Mouse (Mus musculus): ENCODE results near the gene Cyp2w1. TPM values are rescaled to one million over a fixed set of nuclear protein-coding genes. Genes with fewer than 3 reads are reported as not detected.
A peak's percentile ranks its signal among the peaks of the same experiment; 100 is the strongest.

The Cyp2w1 gene
- total and polyA plus RNA-seq, 2 experiments from 2014 or later, result not detected

DNA sequence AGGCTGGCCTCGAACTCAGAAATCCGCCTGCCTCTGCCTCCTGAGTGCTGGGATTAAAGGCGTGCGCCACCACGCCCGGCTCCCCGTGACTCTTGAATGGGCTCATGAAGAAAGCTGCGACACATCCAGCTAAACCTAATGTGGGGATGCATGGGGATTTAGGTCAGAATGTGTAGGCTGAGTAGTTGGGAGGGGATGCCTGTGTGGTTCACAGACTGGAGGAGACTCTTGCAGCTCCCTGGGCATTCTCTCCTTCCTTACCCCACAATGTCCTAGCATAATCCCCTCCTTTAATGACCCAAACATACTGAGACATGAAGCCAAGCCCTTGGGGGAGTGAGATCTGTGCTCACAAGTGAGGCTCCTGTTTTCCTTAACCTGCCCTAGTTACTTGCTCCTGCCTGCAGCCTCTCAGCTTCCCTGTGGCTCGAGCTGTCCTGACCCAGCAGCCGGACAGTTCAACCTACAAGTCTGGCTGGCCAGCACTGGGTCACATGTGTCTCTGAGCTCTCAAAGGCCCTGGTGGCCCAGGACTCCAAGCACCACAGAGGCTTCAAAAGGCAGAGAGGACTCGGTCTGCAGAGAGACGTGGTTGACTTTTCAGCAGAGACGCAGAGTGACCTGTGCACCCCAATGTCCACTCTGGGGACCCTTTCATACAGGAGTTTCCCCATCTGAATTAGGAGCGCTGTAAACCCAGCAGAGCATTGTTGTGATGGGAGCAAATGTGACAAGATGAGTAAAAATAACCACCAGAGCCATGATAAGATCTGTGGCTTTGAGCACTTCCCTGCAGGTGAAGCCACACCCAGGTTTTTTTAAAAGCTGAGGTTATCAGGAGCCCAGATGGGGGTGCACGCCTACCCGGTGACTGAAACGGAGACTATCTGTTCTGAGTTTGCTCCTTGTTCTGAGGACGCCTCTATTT, 29.4 kb downstream of the Cyp2w1 start:
- Histone ChIP-seq H3K27ac (peak overlapping the region; percentile 75), H3K4me1 (ENCODE audit: insufficient read depth, low read length) (peaks cover 26% of the 10 kb centered on the region)
- no peak for DNase-seq (ENCODE audit: low spot score)

DNA sequence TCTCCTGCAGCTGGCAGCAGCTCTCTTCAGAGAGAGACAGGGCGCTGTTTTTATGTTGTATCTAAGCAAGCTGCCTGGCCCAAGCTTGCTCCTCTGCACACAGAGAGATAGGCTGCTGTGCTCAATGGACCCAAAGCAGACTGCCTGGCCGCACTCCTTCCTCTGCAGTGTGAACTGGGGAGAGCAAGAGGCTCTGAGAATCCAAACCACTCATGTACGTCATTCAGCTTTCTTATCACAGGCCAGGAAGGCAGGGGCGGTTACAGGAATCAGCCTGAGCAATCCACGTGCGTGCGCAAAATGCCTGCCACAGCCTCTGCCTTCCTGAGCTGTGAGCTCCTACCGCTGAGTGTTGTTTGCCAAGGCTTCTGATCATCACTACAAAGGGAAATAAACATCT, 30.3 kb downstream of the Cyp2w1 start:
- DNase-seq (ENCODE audit: low spot score), result peak; percentile 47

More for the DNA sequence above, 29.4 kb downstream of the Cyp2w1 start:
- H3K36me3 ChIP-seq (ENCODE audit: insufficient read depth, low read length), result no peaks in the 10 kb centered on the region
- TF ChIP-seq CTCF (IDR thresholded peaks at IDR 0.05; ENCODE audit: low read depth), result no peak
- no peaks in the 10 kb centered on the region for H3K27me3 ChIP-seq (ENCODE audit: insufficient read depth, low read length)
- H3K4me3 ChIP-seq (ENCODE audit: low read length), result no peak overlapping the region
- no peak overlapping the region; the same call in 1 of the 2 replicates for H3K9ac ChIP-seq (replicated peaks; ENCODE audit: low read length)
- 80% methylated on average over 18 of the region's 18 CpGs for WGBS
- H3K9me3 ChIP-seq (ENCODE audit: low read length), result no peaks in the 10 kb centered on the region
- no peak for ATAC-seq
- H3K4me2 ChIP-seq (ENCODE audit: low read depth, low read length), result peak overlapping the region; percentile 88; the same call in 1 of the 2 replicates

DNA sequence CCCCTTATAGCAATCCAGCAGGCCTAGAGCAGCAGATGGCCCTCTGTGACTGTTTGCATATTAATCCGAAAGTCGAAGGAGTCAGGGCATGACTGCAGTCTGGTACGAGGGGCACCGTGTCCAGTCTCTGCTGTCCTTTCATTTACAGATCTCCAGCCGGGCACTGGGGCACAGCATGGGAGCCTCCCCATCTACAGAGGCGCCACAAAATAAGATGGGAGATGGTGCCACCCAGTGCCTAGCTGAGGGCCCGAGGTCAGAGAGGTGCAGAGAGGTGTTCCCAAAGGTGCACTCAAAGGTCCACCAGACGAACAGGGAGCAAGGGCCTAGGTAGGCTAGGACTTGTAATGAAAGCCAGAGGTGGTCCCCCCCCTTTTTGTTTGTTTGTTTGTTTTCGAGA, 30.8 kb downstream of the Cyp2w1 start:
- ATAC-seq (no peak), DNase-seq (ENCODE audit: low spot score) (no peak)
- Histone ChIP-seq H3K27ac (peak overlapping the region; percentile 75), H3K4me3 (ENCODE audit: low read length) (no peak overlapping the region), H3K9me3 (ENCODE audit: low read length) (no peaks in the 10 kb centered on the region), H3K27me3 (ENCODE audit: insufficient read depth, low read length) (no peaks in the 10 kb centered on the region), H3K9ac (replicated peaks; ENCODE audit: low read length) (0 out of 2 replicates have a peak overlapping the region, but pooled peaks have one; percentile 14), H3K4me2 (ENCODE audit: low read depth, low read length) (no peak overlapping the region), H3K36me3 (ENCODE audit: insufficient read depth, low read length) (no peaks in the 10 kb centered on the region), H3K4me1 (ENCODE audit: insufficient read depth, low read length) (peaks cover 33% of the 10 kb centered on the region)
- 62% methylated on average over 9 of the region's 9 CpGs for WGBS
- no peak for TF ChIP-seq CTCF (IDR thresholded peaks at IDR 0.05; ENCODE audit: low read depth)

More for the DNA sequence above, 30.3 kb downstream of the Cyp2w1 start:
- ATAC-seq, result peak; percentile 18; the same call in 1 of the 2 replicates
- Histone ChIP-seq H3K27me3 (ENCODE audit: insufficient read depth, low read length) (no peaks in the 10 kb centered on the region), H3K36me3 (ENCODE audit: insufficient read depth, low read length) (no peaks in the 10 kb centered on the region), H3K4me2 (ENCODE audit: low read depth, low read length) (0 out of 2 replicates have a peak overlapping the region, but pooled peaks have one; percentile 13), H3K4me3 (ENCODE audit: low read length) (no peak overlapping the region), H3K4me1 (ENCODE audit: insufficient read depth, low read length) (peaks cover 29% of the 10 kb centered on the region), H3K9ac (replicated peaks; ENCODE audit: low read length) (peak overlapping the region; percentile 14; the same call in 1 of the 2 replicates), H3K27ac (peak overlapping the region; percentile 75), H3K9me3 (ENCODE audit: low read length) (no peaks in the 10 kb centered on the region)
- no peak for TF ChIP-seq CTCF (IDR thresholded peaks at IDR 0.05; ENCODE audit: low read depth)
- WGBS, result 47% methylated on average over 8 of the region's 8 CpGs

DNA sequence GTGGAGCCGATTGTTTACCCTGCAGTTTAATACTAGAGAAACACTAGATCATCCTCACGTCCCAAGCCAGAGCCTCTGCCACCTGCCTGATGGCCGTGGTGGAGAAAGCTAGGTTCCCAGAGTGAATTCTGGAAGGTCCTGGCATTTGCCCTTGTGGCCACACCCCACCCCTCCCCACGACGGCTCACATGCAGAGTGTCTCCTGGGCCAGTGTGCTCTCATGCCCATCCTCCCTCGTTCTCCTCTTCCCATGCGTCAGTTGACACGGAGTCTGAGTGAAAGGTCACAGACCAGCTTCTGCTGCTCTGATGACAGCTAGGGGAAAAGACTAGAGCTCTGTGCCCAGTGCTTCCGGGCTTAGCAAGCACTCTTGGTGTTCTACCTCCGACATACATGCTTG, 32.1 kb downstream of the Cyp2w1 start:
- Histone ChIP-seq H3K4me2 (ENCODE audit: low read depth, low read length) (no peak overlapping the region), H3K4me1 (ENCODE audit: insufficient read depth, low read length) (peaks cover 38% of the 10 kb centered on the region), H3K36me3 (ENCODE audit: insufficient read depth, low read length) (no peaks in the 10 kb centered on the region), H3K27me3 (ENCODE audit: insufficient read depth, low read length) (no peaks in the 10 kb centered on the region), H3K27ac (no peak overlapping the region), H3K4me3 (ENCODE audit: low read length) (no peak overlapping the region), H3K9me3 (ENCODE audit: low read length) (no peaks in the 10 kb centered on the region), H3K9ac (replicated peaks; ENCODE audit: low read length) (no peak overlapping the region)
- DNase-seq (ENCODE audit: low spot score), result no peak
- 71% methylated on average over 10 of the region's 10 CpGs for WGBS
- ATAC-seq, result no peak
- TF ChIP-seq CTCF (IDR thresholded peaks at IDR 0.05; ENCODE audit: low read depth), result no peak

DNA sequence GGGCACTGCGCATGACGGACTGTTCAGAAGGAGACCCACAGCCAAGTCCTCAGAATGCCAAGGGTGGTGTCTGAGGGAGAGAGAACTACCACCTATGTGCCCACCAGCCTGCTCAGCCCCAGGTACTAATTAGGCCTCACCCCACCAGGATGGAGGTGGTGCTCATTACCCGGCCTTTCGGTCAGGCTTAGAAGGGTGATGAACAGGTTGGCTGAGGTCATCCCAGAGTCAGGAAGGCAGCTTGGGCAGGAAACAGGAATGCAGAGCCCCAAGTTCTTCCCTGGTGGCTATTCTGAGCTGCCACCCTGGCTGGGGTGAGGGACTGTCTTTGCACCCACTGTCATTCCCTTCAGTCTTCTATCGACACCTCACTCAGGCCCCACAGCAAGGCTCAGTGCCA, 33.6 kb downstream of the Cyp2w1 start:
- no peaks in the 10 kb centered on the region for H3K36me3 ChIP-seq (ENCODE audit: insufficient read depth, low read length)
- TF ChIP-seq CTCF (IDR thresholded peaks at IDR 0.05; ENCODE audit: low read depth), result no peak
- peaks cover 39% of the 10 kb centered on the region for H3K4me1 ChIP-seq (ENCODE audit: insufficient read depth, low read length)
- DNase-seq (ENCODE audit: low spot score) (no peak), ATAC-seq (no peak)
- H3K9ac ChIP-seq (replicated peaks; ENCODE audit: low read length), result no peak overlapping the region
- H3K9me3 ChIP-seq (ENCODE audit: low read length), result no peaks in the 10 kb centered on the region
- H3K4me2 ChIP-seq (ENCODE audit: low read depth, low read length), result no peak overlapping the region
- H3K4me3 ChIP-seq (ENCODE audit: low read length), result no peak overlapping the region
- H3K27ac ChIP-seq, result no peak overlapping the region
- 91% methylated on average over 5 of the region's 5 CpGs for WGBS
- no peaks in the 10 kb centered on the region for H3K27me3 ChIP-seq (ENCODE audit: insufficient read depth, low read length)

DNA sequence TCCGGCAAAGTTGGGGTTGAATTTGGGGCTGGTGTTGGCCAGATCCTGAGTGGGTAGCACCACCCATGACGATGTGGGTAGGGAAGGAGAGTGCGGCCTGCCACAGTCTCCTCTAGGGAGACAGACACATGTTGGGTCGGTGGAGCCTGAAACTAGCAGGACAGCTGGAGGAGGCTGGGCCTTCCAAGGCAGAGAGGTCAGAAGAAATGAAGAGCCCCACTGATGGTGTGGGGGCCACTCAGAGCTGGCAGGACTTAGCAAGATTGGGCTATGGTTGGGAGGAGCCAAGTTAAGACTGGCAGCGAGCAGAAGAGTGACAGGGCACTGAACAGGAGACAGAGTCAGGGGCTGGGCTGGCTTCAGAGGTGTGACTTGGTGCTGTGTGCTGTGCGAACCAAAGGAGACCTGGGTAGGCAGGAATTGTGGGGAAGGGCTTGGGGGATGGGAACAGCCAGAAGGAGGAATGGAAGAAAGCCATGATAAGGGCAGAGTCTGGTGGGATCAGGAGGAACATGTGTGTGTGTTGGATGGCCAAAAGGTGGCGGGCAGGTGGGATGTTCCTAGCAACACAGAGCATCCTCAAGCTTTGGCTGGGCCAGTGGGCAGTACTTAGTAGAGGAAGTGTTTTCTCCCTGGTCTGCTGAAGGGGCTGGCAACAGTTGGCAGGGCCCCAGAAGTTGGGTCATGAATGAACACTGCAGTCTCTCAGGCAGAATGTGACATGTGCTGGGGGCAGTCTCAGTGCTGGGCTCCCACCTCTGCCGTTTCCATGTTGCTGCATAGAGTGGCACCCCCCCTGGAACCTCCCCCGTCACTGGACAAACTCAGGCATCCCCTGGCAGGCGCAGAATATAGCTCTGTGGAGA, 35.1 kb downstream of the Cyp2w1 start:
- Histone ChIP-seq H3K4me1 (ENCODE audit: insufficient read depth, low read length) (peaks cover 32% of the 10 kb centered on the region), H3K27ac (peak overlapping the region; percentile 82), H3K36me3 (ENCODE audit: insufficient read depth, low read length) (no peaks in the 10 kb centered on the region), H3K9ac (replicated peaks; ENCODE audit: low read length) (no peak overlapping the region), H3K9me3 (ENCODE audit: low read length) (no peaks in the 10 kb centered on the region), H3K4me3 (ENCODE audit: low read length) (no peak overlapping the region), H3K4me2 (ENCODE audit: low read depth, low read length) (no peak overlapping the region), H3K27me3 (ENCODE audit: insufficient read depth, low read length) (no peaks in the 10 kb centered on the region)
- no peak; the same call in 1 of the 2 replicates for ATAC-seq
- 71% methylated on average over 10 of the region's 10 CpGs for WGBS
- peak; percentile 71 for DNase-seq (ENCODE audit: low spot score)
- no peak for TF ChIP-seq CTCF (IDR thresholded peaks at IDR 0.05; ENCODE audit: low read depth)
